Mouse (Mus musculus) liver, adult 2 months (tissue): ENCODE data around the gene Gpatch1.

Experiments used
- CTCF ChIP-seq: fragments of 200-500 bp; IDR thresholded peaks from 2 replicates; pipeline ENCODE4 v1.5.1; 2011; ENCODE audit warnings: low read depth, low read length, control low read depth
- POLR2A ChIP-seq: fragments of 200-500 bp; IDR thresholded peaks from 2 replicates; pipeline ENCODE4 v1.6.1; 2011; ENCODE audit warnings: low read length, control low read depth; ENCODE audit not compliant: insufficient read depth; ENCODE audit errors: extremely low read depth

GRCm38 (mm10) chr7:35299656-35300055 is 18.6 kb downstream of the Gpatch1 start:
- TF ChIP-seq CTCF, result no peak
- TF ChIP-seq POLR2A, result no peak
